Mouse (Mus musculus): ENCODE measurements around the gene Dgkb.
A peak's percentile ranks its signal among the peaks of the same experiment; 100 is the strongest.

The Dgkb gene

GRCm38 (mm10) chr12:37996417-37996946 is 179.0 kb downstream of the Dgkb start:
- DNase-seq: no peak

- DNase-seq: no peak
Measured at GRCm38 (mm10) chr12:38017674-38018073, 200.1 kb downstream of the Dgkb start.

- no peak for DNase-seq
Measured at GRCm38 (mm10) chr12:38047256-38047655, 229.7 kb downstream of the Dgkb start.

- no peak for DNase-seq
Measured at GRCm38 (mm10) chr12:38088224-38088623, 270.7 kb downstream of the Dgkb start.

- no peak for DNase-seq
Measured at GRCm38 (mm10) chr12:38111928-38112327, 294.4 kb downstream of the Dgkb start.

GRCm38 (mm10) chr12:38114990-38115615 is 297.6 kb downstream of the Dgkb start:
- no peak for DNase-seq

- DNase-seq: no peak
Measured at GRCm38 (mm10) chr12:38123524-38123923, 306.0 kb downstream of the Dgkb start.

GRCm38 (mm10) chr12:38125297-38125696 is 307.8 kb downstream of the Dgkb start:
- DNase-seq: no peak

GRCm38 (mm10) chr12:38130209-38130915 is 312.8 kb downstream of the Dgkb start:
- no peak for DNase-seq

GRCm38 (mm10) chr12:38136379-38136778 is 318.9 kb downstream of the Dgkb start:
- DNase-seq: no peak

GRCm38 (mm10) chr12:38140039-38140438 is 322.5 kb downstream of the Dgkb start:
- no peak for DNase-seq

GRCm38 (mm10) chr12:38232665-38233064 is 415.1 kb downstream of the Dgkb start:
- no peak for DNase-seq

GRCm38 (mm10) chr12:38268856-38269255 is 451.3 kb downstream of the Dgkb start:
- DNase-seq: no peak

- peak; percentile 57 for DNase-seq
Measured at GRCm38 (mm10) chr12:38301497-38301896, 484.0 kb downstream of the Dgkb start.

- no peak for DNase-seq
Measured at GRCm38 (mm10) chr12:38303841-38304240, 486.3 kb downstream of the Dgkb start.

GRCm38 (mm10) chr12:38304245-38304644 is 486.7 kb downstream of the Dgkb start:
- DNase-seq: no peak

GRCm38 (mm10) chr12:38309885-38310284 is 492.4 kb downstream of the Dgkb start:
- no peak for DNase-seq

GRCm38 (mm10) chr12:38327729-38328271 is 510.3 kb downstream of the Dgkb start:
- no peak for DNase-seq

GRCm38 (mm10) chr12:38328779-38329178 is 511.3 kb downstream of the Dgkb start:
- DNase-seq: no peak

- peak; percentile 74 for DNase-seq
Measured at GRCm38 (mm10) chr12:38342657-38343056, 525.1 kb downstream of the Dgkb start.

- no peak for DNase-seq
Measured at GRCm38 (mm10) chr12:38352481-38352880, 535.0 kb downstream of the Dgkb start.

GRCm38 (mm10) chr12:38356386-38356785 is 538.9 kb downstream of the Dgkb start:
- DNase-seq: peak; percentile 58

- no peak for DNase-seq
Measured at GRCm38 (mm10) chr12:38361491-38361890, 544.0 kb downstream of the Dgkb start.

- no peak for DNase-seq
Measured at GRCm38 (mm10) chr12:38371597-38371996, 554.1 kb downstream of the Dgkb start.
